Mouse (Mus musculus): ENCODE measurements at regions not wholly inside any gene's neighbourhood (a gene's known extent, or its start where the extent isn't known, plus 50 kb on each side); places are given as distances from the start of the nearest gene placed in this dataset.

- no peak for TF ChIP-seq CTCF (conservative IDR thresholded peaks at IDR 0.05; ENCODE audit: insufficient read depth, insufficient read length, low read depth, low read length)
- no peak for TF ChIP-seq POLR2A (IDR thresholded peaks at IDR 0.05; ENCODE audit: low read depth, low read length)
Observed at GRCm38 (mm10) chr17:84104242-84104641, 83.5 kb downstream of the Zfp36l2 start.
